Mouse (Mus musculus): ENCODE results near the gene S100a10. TPM values are rescaled to one million over a fixed set of nuclear protein-coding genes. Genes with fewer than 3 reads are reported as not detected.
A peak's percentile ranks its signal among the peaks of the same experiment; 100 is the strongest.
"Not testable (repeated sequence)": the region's sequence is repeated elsewhere in the genome, so short reads cannot be mapped to it uniquely, and the experiment has no call there.

Gene S100a10
- 1,000 to 10,000 TPM; 1,196 to 1,341 TPM for polyA plus RNA-seq (2017; shearing (Covaris generic))

DNA sequence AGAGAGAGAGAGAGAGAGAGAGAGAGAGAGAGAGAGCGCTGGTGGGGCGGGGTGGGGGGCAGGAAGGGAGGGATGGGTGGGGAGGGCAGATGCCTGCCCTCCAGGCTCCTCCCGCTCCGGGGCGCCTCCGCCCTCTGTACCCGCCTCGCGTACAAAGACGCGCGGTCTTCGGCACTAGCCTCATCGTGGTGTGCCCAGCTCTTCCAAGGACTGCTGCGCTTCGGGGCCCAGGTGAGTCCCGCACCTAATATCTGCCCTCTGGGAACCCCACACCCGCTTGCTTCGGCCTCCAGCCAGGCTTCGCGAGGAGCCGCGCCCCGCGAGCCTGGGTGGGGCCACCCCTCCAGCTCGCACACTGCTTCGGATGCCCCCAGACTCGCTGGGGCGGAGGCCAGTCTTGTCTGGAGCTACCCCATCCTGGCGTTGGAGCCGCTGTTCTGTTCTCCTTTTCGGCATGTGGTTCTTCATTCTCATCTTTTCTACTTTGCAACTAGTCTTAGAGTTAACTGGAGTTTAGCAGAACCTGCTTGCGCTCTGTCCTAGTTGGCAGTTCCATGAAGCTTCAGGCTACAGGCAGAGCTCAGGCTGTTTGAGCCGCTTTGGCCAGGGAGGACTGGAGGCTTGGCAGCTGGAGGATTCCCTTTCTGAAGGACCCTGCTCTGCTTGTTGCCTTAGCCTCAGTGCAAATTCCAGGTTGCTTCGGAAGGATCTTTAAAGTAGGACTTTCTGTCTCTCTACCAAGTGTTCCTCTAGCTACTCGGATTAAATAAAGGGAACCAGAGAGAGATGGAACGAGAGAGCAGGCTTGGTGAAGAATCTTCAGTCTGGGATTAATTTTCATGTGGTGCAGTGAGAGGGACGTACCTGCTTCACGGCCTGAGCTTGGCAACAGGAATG is at the start of gene S100a10:
Gene S100a10, plus strand, starts transcription at position 100 of the 897 bp plus-strand sequence.
- peak; percentile 71 for ATAC-seq

DNA sequence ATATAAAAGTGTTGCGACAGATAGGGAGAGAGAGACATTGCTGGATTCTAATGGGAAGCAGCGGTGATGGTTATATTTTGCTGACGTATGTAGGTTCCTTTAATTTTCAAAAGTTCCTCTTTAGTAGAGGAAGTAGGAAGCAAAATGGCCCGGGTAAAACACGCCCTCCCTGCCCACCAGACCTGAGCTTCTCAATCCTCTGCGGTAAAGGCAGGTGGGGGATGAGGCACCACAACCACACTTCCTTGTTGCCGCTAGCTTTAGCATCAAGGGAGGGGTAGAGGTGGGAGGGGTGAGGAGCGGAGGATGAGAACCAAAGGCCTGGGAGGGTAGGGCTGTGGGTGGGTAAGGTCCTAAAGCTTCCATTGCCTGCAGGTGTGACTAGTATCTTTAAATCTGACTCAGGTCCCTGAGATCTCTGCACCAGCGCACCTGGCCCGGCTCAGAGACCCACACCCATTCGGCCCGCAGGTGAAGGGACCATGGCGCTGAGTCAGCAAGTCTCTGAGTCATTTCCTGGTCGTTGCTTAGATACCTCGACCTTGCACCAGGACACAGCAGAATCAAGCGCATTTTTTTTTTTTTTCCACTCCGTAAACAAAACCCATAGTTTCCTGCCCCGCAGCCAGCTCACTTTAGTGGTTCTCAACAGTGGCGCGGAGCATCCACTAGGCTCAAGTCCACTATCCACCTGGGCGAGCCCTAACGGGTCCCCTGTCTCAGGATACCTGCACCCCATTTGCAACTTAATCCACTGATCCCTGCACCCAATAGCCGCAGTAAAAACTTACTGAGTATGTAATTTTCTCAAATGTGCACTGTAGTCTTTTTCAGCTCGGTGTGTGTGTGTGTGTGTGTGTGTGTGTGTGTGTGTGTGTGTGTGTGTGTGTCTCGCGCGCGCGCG is 48.7 kb upstream of the S100a10 start:
- ATAC-seq = peak; percentile 88

DNA sequence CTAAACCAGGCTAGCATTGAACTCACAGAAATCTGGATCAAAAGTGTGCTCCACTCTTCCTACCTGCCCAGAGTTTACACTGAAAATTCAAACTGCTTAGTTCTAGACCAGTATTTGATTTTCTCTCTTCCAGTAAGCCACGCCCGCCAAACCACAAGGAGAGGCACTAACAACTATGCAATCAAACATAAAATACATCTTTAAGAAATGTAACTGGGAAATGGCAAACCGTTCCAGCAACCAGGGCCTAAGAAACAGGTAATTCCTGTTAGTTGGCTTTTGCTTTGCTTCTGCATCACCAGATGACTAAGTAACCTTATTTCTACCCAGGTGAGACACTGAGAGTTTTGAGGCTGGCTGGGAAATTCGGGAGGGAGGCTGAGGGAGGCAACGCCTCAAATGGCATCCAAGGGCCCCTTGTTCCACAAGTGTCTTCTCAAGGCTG is 48.0 kb upstream of the S100a10 start:
- ATAC-seq = no peak

DNA sequence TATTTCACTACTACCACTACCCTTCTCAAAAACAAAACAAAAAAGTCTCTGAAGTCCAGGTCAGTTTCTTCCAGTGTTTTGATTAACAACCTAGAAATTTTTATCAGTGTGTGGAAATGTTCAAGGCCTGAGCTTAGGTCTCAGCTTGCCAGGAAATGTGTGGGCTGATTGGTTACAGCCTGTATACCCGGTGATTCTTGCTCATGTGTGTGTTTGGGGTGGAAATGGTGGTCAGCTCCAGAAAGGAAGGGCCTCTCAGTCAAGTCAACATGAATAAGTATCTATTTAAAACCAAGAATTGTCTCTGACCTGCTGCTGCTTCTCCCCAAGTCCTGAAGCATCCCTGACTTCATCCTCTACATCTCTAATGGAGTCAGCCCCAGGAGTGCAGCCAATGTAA is 45.6 kb upstream of the S100a10 start:
- no peak for ATAC-seq

DNA sequence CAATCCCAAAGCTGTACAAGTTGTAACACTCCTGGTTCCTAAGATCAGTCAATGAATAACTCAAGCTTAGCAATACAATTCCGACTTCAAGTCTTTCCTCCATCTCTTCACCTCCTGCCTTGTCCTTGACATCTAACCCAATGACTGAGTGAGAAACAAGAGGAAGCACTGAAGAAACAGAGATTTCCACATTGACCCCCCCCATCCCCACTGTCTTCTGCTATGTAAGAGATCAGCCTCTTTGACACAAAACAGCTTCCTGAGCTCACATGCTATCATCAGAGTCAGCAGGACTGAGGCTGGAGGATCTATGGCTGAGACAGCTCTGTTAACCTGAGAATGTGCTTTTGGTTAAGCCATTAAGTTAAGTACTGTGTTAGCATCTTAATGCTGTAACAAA is 43.8 kb upstream of the S100a10 start:
- no peak for ATAC-seq

DNA sequence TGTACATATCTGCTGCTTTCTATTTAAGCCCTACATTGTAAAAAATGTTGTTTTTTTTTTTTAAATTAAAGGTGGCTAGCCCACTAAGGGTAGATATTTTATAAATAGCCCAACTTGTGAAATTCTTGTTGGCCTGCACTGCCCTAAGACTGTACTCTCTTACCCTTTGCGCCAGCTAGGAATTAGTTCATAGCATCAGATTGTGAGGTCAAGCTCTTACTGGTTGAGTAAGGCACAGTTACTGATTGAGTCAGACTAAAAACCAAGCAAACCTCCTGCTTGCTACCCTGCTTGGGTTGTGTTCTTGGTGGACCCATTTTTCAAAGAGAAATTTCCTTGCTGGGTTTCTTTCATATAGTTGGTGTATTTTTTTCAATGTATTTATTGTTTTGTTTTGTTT is 43.1 kb upstream of the S100a10 start:
- ATAC-seq = no peak

DNA sequence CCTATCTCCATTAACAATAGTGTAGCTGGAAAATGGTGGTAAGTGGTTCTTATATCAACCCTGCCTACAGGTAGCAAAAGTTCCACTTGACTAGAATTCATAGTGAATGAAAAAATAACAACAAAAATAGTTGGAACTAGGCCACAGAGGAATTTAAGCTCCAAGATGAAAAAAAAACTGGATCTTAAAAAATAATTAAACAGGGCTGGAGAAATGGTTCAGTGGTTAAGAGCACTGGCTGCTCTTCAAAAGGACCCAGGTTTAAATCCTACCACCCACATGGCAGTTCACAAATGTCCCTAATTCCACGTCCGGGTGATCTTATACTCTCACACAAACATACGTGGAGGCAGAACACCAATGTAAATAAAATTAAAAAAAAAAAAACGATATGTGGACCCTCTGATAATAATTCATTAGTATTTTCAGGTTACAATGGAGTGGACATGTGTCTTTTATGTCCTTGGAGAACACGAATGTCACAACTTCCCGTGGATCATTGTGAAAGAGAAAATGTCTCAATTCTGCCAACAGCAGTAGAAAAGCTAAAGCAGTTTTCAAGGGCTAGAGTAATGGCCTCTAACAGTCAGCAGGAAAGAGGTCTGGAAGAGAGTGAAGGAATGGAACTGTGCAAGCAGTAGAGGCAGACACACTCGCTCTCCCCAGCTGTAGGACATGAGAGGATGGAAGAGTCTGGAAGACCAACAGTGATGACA is 42.3 kb upstream of the S100a10 start:
- no peak for ATAC-seq

DNA sequence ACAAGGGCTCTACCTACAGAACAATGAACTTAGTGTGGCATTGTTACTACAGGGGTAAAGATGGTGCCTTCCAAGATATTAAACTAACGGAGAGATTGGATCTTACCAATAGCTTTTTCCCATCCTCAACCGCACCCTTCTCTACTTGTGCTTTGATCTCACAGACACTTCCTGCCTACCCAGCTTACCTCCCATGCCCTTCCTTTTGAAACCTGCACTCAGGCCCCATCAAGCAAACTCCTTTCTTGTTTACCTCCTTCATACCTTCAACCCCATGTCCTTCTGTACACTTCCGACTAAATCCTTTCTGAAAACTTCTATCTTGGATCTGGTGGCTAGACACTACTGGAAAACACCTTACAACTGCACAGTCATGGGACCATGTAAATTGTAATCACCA is 40.3 kb upstream of the S100a10 start:
- ATAC-seq = peak; percentile 78

DNA sequence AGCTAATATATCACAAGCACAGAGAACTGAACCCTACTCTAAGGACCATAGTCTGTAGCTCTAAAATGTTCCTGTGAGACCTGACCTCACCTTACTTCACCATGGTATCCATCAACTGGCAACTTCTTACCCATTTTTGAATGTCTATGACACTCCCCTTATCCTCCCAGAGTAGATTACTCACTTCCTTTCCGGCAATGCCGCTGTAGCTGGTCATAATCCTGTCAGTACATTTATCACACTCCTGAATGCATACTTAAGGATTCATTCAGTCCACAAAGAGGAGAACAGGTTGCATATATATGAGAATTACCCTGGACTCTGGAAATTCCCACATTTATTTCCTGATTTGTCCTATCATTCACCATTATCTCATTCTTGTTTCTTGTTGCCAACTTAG is 37.5 kb upstream of the S100a10 start:
- no peak for ATAC-seq

DNA sequence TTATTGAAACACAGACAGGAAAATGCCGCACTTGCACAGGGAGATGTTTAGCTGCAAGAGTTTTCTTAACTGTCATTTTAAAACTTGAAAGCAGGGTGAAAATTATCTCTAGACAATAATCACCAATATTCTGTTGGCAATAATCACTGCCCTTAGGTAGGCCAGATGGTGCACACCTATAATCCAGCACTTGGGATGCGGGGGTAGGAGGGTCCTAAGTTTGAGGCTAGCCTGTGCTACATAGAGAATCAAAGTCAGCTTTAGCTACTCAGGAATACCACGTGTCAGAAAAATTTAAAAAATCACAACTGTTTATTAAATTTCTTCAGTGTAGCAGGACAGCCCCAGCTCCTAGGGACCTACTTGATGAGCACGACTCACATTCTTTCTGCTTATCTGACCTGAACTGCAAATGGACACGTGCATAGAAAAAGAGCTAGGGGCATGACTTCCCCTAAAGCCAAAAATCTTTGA is 35.0 kb upstream of the S100a10 start:
- peak; percentile 11 for ATAC-seq

DNA sequence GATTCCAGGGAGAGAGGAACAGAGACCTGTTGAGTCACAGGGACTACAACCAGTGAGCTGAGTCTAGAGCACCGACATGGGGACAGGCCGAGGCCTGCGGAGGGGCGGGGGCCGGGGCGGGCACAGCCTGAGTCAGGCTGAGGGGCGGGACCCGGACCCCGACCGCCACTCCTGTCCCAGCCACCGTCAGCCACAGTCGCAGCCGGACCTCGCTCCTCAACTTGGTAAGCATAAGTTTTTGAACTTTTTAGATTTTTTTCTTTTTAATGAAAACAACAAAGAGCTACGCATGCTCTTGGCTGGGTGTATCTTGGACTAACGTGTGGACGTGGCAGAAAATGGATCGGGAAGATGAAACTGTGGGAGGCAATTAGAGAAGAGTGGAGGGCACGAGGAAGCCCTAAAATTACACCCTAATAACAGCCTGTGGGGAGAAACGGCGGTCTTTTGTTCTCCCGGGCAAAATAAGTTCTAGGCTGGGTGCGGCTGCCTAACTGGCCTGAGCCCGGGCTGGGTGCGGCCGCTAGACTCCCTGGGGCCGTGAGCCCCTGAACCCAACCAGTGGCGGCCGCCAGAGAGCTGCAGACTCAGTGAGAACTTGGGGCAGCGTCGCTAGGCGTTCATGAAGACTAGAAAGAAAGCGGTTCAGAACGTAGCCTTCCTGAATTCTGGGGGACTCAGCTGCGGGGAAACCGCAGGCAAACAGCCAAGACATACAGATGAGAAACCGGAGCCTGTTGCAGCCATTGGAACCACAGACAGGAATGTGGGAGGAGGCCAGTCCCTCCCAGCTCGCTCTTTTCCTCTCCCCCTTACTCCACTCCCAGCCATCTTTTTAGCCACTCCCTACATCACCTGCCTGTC is 34.3 kb upstream of the S100a10 start, which contains the start of gene S100a11:
Gene S100a11, plus strand, starts transcription at position 159 of the 864 bp plus-strand sequence.
- peak; percentile 70 for ATAC-seq

DNA sequence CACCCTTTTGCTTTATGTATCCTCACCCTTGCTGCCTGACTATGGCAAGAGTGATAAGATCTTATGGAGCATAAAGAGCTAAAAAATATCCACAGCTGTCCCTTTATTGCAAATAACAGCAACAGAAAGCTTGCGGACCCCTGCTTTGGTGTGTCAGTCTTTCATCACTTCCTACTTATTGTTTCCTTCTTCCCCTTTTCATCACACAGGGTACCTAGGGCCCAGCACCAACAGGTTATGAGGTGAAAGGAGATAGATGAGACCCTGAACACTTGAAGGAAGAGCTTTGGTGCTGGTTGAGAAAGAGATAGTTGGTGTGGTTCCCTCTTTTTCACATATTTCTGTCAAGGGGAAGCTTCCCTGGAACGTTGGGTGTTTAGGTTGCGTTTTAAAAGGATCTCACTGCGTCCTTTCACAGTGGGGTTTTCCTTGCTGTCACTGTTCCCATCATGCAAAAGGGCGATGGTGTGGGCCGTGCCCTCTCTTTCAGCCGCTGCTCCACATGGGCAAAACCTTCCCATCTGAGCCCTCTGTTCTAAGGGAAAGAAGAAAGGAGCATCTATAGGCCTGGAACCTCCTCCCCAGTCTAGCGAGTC is 33.3 kb upstream of the S100a10 start:
- no peak for ATAC-seq

DNA sequence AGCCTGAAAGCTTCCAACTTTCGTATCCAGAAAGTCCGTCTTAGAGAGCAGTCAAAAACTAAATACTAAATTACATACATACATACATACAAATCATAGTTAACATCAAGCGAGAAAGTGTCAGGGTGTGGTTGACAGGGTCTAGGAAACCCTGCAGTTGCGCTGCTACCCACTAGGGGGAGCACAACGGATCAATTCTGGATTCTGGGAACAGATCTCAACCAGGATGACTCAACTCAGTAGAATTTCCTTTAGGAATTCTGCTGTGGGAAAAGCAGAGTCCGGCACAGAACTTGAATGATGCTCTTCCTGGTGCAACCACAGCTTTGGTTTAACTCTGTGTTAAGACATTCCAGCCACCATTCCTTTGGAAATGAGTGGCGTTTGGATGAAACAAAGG is 32.3 kb upstream of the S100a10 start:
- no peak for ATAC-seq

DNA sequence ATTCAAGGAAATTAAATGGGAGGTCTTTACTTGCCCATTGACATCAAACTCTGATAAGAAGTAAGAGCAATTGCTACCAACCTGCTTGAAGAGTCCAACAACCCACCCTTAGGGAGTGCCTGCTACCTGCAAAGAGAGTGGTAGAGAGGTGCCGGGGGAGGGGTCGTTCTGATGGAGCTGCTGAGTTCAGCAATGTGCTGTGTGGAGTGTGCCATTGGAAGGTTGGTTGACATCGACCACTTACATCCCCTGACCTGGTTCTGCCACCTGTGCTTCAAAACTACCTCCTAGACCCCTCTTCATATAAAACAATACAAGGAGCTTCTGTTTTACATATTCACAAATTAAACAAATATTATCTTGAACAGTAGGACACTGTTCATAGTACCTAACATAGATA is 27.6 kb upstream of the S100a10 start:
- ATAC-seq = no peak

DNA sequence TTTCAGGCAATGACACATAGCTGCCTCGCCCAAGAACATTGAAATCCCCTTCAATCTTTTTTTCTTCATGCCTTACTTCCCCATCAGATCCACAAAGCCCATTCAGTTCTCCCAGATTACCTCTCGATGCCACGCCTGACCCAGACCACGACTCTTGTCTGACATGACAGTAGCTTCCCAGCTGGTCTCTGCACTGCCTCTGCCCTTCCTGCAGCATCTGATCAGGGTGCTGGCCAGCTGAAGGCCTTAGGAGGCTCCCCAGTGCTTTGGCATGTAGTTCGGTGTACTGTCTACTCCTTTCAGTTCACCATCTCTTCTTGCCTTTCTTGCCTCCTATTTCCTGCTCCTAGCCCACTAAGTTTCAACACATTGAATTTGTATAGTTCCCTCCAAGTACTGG is 26.1 kb upstream of the S100a10 start:
- no peak for ATAC-seq

DNA sequence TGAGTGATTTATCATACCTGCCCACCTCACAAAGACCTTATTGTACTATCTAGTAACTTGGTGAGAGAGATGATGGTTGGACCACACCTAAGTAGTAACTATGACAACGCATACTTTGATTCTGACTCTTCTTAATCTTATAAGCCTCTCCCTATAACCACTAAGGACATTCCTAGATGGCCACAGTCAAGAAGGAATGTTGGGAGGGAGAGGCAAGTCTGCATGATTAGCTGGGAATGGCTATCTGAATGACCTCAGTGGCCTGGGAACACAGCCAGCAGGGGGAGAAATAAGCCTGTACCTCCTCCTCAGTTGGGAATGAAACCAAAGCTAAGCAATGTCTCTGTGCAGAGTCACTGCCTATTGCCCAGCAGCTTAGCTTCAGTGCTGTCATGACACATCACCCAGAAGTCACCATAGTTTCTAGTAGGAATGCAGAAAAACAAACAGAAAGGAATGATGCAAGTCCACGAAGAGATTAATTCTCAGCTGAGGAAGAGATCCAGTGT is 17.8 kb upstream of the S100a10 start:
- ATAC-seq = no peak

DNA sequence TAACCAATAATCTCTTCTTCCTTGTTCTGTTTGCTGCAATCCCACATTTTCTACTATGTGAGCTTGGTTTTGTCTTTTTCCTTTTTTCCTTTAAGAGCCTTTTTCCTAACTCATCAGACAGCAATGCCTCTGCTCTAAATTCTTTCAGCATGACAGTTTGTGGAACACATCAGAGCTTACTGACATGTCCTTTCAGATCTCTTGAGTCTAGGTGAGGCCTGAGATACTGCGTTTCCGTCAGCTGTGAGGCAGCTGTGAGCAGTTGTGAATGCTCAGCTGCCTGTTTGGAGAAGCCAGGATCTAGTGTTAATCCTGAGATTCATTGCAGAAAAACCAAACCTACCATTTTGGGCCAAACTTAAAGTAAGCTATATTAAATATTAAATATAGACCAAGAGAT is 16.4 kb upstream of the S100a10 start:
- no peak for ATAC-seq

DNA sequence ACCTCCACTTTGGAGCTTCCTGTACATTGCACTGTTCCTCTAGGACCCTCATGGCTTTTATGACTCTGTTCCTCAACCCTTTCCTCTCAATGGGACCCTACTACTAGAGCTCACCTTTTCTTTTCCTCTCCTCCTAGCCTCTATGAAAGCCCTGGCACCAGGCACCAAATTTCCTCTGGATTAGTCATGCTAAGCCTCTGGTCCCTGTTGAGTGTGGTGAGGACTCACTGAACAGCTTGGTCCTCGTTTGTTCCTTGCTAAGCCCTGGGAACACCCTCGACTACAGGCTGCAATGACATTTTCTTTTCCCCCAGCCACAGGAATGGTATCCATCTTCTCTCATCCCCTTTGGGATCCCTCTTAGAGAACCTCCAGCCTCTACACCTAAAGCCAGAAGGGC is 13.4 kb upstream of the S100a10 start:
- no peak for ATAC-seq

DNA sequence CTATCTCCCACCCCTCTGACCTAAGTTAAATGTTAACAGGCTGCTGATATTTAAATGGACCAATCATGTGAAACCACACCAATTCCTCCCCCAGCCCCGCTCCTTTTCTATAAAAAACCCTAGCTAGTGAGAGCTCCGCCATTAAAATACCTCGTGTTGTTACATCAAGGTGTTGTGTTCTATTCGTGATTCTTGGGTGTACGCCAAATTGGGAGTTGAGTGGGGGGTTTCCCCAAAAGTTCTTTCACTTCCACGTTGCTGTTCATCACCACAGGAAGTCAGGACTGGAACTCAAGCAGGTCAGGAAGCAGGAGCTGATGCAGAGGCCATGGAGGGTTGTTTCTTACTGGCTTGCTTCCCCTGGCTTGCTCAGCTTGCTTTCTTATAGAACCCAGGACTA is 10.7 kb upstream of the S100a10 start:
- ATAC-seq = not testable (repeated sequence)

DNA sequence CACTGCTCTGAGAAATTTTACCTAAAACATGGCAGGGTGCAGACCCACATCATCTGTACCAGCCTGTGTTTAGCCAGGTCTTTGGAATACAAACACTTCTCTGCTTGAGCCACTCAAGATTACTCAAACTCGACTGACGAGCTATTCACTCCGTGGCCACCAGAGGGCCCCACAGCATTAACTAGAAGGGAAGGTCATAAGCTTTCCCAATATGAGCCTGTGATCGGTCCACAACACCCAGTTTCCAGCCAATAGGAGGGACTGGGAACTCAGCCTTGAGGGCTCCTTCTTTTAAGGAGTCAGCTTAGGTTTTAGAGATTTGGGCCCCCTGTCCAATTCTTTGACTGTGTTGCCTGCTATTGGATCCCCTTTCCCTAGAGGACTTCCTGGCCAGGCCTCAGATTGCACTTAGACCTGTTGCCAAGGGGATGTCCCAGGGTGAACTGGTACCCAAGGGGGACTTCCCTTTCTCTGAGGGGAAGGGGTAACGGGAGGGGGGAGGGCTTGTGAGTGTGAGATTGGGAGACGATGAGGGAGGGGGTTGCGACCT is 7.7 kb upstream of the S100a10 start:
- ATAC-seq = peak; percentile 44
